Mouse (Mus musculus): Measurements from ENCODE around the gene Cntd1. TPM values are rescaled to one million over a fixed set of nuclear protein-coding genes. Genes with fewer than 3 reads are reported as not detected.

The Cntd1 gene
- polyA plus RNA-seq, 1 experiment from 2014 or later, result 2.0 TPM

DNA sequence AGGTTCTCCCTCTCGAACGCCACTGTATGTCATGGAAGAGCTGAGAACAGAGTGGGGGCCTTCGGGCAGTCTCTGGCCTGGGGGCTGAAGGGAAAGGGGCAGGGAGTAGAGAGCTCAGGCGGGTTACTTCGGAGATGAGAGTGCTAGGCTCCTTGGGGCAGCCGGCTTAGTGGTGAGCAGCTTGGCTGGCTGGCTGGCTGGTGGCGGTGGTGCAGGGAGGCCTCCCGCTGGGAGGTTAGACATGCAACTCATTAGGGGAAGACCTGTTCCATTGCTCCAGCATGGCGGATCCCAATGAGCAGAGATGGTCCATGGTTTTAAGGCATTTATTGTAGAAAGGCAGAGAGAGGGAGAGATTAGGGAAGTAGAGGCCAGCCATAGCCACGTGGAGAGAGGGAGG is 55.2 kb downstream of the Cntd1 start:
- TF ChIP-seq CTCF (IDR thresholded peaks at IDR 0.05; ENCODE audit: low read depth), result no peak
- H3K4me3 ChIP-seq (replicated peaks; ENCODE audit: low read depth, low read length), result 0 out of 2 replicates have a peak overlapping the region, but pooled peaks have one; percentile 4
- H3K27me3 ChIP-seq (ENCODE audit: insufficient read depth, low read length), result no peaks in the 10 kb centered on the region
- H3K4me2 ChIP-seq (ENCODE audit: low read length), result peak overlapping the region; percentile 28; the same call in 1 of the 2 replicates
- H3K27ac ChIP-seq, result no peak overlapping the region
- no peaks in the 10 kb centered on the region for H3K9me3 ChIP-seq (replicated peaks; ENCODE audit: low read length)
- no peaks in the 10 kb centered on the region for H3K36me3 ChIP-seq (ENCODE audit: insufficient read depth, low read length)
- no peak overlapping the region for H3K9ac ChIP-seq (ENCODE audit: low read depth, low read length)
- ATAC-seq (replicated peaks; ENCODE audit: low FRiP score, low read depth), result no peak
- 50% methylated on average over 10 of the region's 10 CpGs for WGBS
- DNase-seq (ENCODE audit: low spot score), result no peak
- peaks cover 12% of the 10 kb centered on the region; the same call in 1 of the 2 replicates for H3K4me1 ChIP-seq (replicated peaks; ENCODE audit: insufficient read depth, low read length)

- Histone ChIP-seq H3K4me2 (ENCODE audit: low read length) (peak overlapping the region; percentile 28; the same call in 1 of the 2 replicates), H3K27ac (no peak overlapping the region), H3K9ac (ENCODE audit: low read depth, low read length) (no peak overlapping the region), H3K27me3 (ENCODE audit: insufficient read depth, low read length) (no peaks in the 10 kb centered on the region), H3K36me3 (ENCODE audit: insufficient read depth, low read length) (no peaks in the 10 kb centered on the region), H3K4me1 (replicated peaks; ENCODE audit: insufficient read depth, low read length) (peaks cover 12% of the 10 kb centered on the region; the same call in 1 of the 2 replicates), H3K4me3 (replicated peaks; ENCODE audit: low read depth, low read length) (no peak overlapping the region), H3K9me3 (replicated peaks; ENCODE audit: low read length) (no peaks in the 10 kb centered on the region)
- no peak for TF ChIP-seq CTCF (IDR thresholded peaks at IDR 0.05; ENCODE audit: low read depth)
- ATAC-seq (replicated peaks; ENCODE audit: low FRiP score, low read depth) (no peak), DNase-seq (ENCODE audit: low spot score) (no peak)
- 14% methylated on average over 6 of the region's 6 CpGs for WGBS
These were observed 55.7 kb downstream of the Cntd1 start for GRCm38 (mm10) chr11:101334516-101334915.

GRCm38 (mm10) chr11:101335685-101336084 is 56.9 kb downstream of the Cntd1 start:
- DNase-seq (ENCODE audit: low spot score), result no peak

DNA sequence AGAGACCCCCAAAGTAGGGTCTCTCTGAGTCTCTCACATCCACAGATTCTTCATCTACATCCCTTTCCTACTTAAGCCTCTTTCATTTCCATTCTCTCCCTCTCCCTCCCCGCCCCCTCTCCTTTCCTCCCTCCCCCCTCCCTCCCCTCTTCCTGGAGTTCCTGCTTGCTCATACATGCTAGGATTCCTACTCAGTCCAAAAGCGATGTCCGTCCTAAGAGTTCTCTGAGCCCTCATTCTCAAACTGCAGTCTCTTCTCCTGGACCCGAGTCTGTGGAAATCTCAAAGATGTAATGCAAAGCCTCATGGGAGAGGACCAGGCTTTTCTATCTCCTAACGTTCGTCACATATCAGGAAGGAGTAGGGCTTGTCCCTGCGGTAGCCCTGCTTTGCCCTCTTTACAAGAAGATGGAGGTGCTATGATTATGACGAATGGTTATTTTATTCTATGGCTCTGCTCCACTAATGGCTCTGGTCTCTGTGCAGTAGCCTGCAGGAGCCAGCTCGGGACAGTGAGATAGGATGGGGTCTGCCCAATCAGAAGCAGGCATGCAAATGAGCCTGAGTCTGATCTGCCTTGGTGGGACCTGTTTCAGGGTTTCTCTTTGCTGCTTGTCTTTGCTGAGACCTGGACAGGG is 59.4 kb downstream of the Cntd1 start:
- Histone ChIP-seq H3K27me3 (ENCODE audit: insufficient read depth, low read length) (no peaks in the 10 kb centered on the region), H3K4me2 (ENCODE audit: low read length) (peak overlapping the region; percentile 50), H3K36me3 (ENCODE audit: insufficient read depth, low read length) (no peaks in the 10 kb centered on the region), H3K9ac (ENCODE audit: low read depth, low read length) (no peak overlapping the region), H3K27ac (peak overlapping the region; percentile 44), H3K4me3 (replicated peaks; ENCODE audit: low read depth, low read length) (0 out of 2 replicates have a peak overlapping the region, but pooled peaks have one; percentile 7), H3K9me3 (replicated peaks; ENCODE audit: low read length) (no peaks in the 10 kb centered on the region), H3K4me1 (replicated peaks; ENCODE audit: insufficient read depth, low read length) (peaks cover 9% of the 10 kb centered on the region; the same call in 1 of the 2 replicates)
- WGBS, result 4% methylated on average over 9 of the region's 9 CpGs
- DNase-seq (ENCODE audit: low spot score) (peak; percentile 86), ATAC-seq (replicated peaks; ENCODE audit: low FRiP score, low read depth) (peak; percentile 77)
- TF ChIP-seq CTCF (IDR thresholded peaks at IDR 0.05; ENCODE audit: low read depth), result no peak

More at GRCm38 (mm10) chr11:101335685-101336084, 56.9 kb downstream of the Cntd1 start:
- no peak overlapping the region for H3K4me3 ChIP-seq (replicated peaks; ENCODE audit: low read depth, low read length)
- no peak overlapping the region for H3K27ac ChIP-seq
- WGBS, result 85% methylated on average over 9 of the region's 9 CpGs
- peak; percentile 42 for TF ChIP-seq CTCF (IDR thresholded peaks at IDR 0.05; ENCODE audit: low read depth)
- H3K36me3 ChIP-seq (ENCODE audit: insufficient read depth, low read length), result no peaks in the 10 kb centered on the region
- H3K9ac ChIP-seq (ENCODE audit: low read depth, low read length), result no peak overlapping the region
- no peak overlapping the region for H3K4me2 ChIP-seq (ENCODE audit: low read length)
- peaks cover 10% of the 10 kb centered on the region; the same call in 1 of the 2 replicates for H3K4me1 ChIP-seq (replicated peaks; ENCODE audit: insufficient read depth, low read length)
- H3K9me3 ChIP-seq (replicated peaks; ENCODE audit: low read length), result no peaks in the 10 kb centered on the region
- ATAC-seq (replicated peaks; ENCODE audit: low FRiP score, low read depth), result no peak
- H3K27me3 ChIP-seq (ENCODE audit: insufficient read depth, low read length), result no peaks in the 10 kb centered on the region

Other genes starting within 250 kb of the Cntd1 start
- 26.5 and 28.0 TPM in 2 replicates for gene Naglu, start 209.0 kb upstream of the Cntd1 start, polyA plus RNA-seq (2015; fragmentation: Nextera tagmentation; extraction: Ambion mirVana)
- 0.13 and 0.42 TPM in 2 replicates for gene Hsd17b1, start 200.6 kb upstream of the Cntd1 start, polyA plus RNA-seq (2015; fragmentation: Nextera tagmentation; extraction: Ambion mirVana)
- gene Coasy, start 196.4 kb upstream of the Cntd1 start, polyA plus RNA-seq (2015; fragmentation: Nextera tagmentation; extraction: Ambion mirVana), result 55.3 and 55.9 TPM in 2 replicates
- 45.7 and 46.0 TPM in 2 replicates for gene Mlx, start 191.7 kb upstream of the Cntd1 start, polyA plus RNA-seq (2015; fragmentation: Nextera tagmentation; extraction: Ambion mirVana)
- gene Psmc3ip, start 183.6 kb upstream of the Cntd1 start, polyA plus RNA-seq (2015; fragmentation: Nextera tagmentation; extraction: Ambion mirVana), result 23.2 and 26.4 TPM in 2 replicates
- 23.2 and 23.7 TPM in 2 replicates for gene Retreg3, start 159.1 kb upstream of the Cntd1 start, polyA plus RNA-seq (2015; fragmentation: Nextera tagmentation; extraction: Ambion mirVana)
- gene Tubg1, start 159.1 kb upstream of the Cntd1 start, polyA plus RNA-seq (2015; fragmentation: Nextera tagmentation; extraction: Ambion mirVana), result 48.4 and 56.7 TPM in 2 replicates
- gene Tubg2, start 123.1 kb upstream of the Cntd1 start, polyA plus RNA-seq (2015; fragmentation: Nextera tagmentation; extraction: Ambion mirVana), result 4.3 and 4.9 TPM in 2 replicates
- 0.75 and 0.78 TPM in 2 replicates for gene Cntnap1, start 108.5 kb upstream of the Cntd1 start, polyA plus RNA-seq (2015; fragmentation: Nextera tagmentation; extraction: Ambion mirVana)
- 14.1 and 16.6 TPM in 2 replicates for gene Plekhh3, start 107.7 kb upstream of the Cntd1 start, polyA plus RNA-seq (2015; fragmentation: Nextera tagmentation; extraction: Ambion mirVana)
- gene Ccr10, start 103.6 kb upstream of the Cntd1 start, polyA plus RNA-seq (2015; fragmentation: Nextera tagmentation; extraction: Ambion mirVana), result 0.36 and 0.45 TPM in 2 replicates
- 18.6 and 20.3 TPM in 2 replicates for gene Ezh1, start 52.5 kb upstream of the Cntd1 start, polyA plus RNA-seq (2015; fragmentation: Nextera tagmentation; extraction: Ambion mirVana)
- 242 and 247 TPM in 2 replicates for gene Ramp2, start 33.0 kb upstream of the Cntd1 start, polyA plus RNA-seq (2015; fragmentation: Nextera tagmentation; extraction: Ambion mirVana)
- gene Vps25, start 25.3 kb upstream of the Cntd1 start, polyA plus RNA-seq (2015; fragmentation: Nextera tagmentation; extraction: Ambion mirVana), result 179 and 180 TPM in 2 replicates
- gene Wnk4, start 18.4 kb upstream of the Cntd1 start, polyA plus RNA-seq (2015; fragmentation: Nextera tagmentation; extraction: Ambion mirVana), result 47.0 and 48.8 TPM in 2 replicates
- gene Coa3, start 102 bp downstream of the Cntd1 start, polyA plus RNA-seq (2015; fragmentation: Nextera tagmentation; extraction: Ambion mirVana), result 209 and 211 TPM in 2 replicates
- gene Becn1, start 23.3 kb downstream of the Cntd1 start, polyA plus RNA-seq (2015; fragmentation: Nextera tagmentation; extraction: Ambion mirVana), result 156 and 165 TPM in 2 replicates
- gene Psme3, start 37.2 kb downstream of the Cntd1 start, polyA plus RNA-seq (2015; fragmentation: Nextera tagmentation; extraction: Ambion mirVana), result 102 and 104 TPM in 2 replicates
- 0.37 and 0.58 TPM in 2 replicates for gene Aoc2, start 46.1 kb downstream of the Cntd1 start, polyA plus RNA-seq (2015; fragmentation: Nextera tagmentation; extraction: Ambion mirVana)
- gene Aoc3, start 51.6 kb downstream of the Cntd1 start, polyA plus RNA-seq (2015; fragmentation: Nextera tagmentation; extraction: Ambion mirVana), result 1.8 and 2.0 TPM in 2 replicates
- 23.2 and 37.0 TPM in 2 replicates for gene G6pc, start 88.5 kb downstream of the Cntd1 start, polyA plus RNA-seq (2015; fragmentation: Nextera tagmentation; extraction: Ambion mirVana)
- 58.4 and 66.0 TPM in 2 replicates for gene Aarsd1, start 138.6 kb downstream of the Cntd1 start, polyA plus RNA-seq (2015; fragmentation: Nextera tagmentation; extraction: Ambion mirVana)
- gene Gm27029, start 145.8 kb downstream of the Cntd1 start, polyA plus RNA-seq (2015; fragmentation: Nextera tagmentation; extraction: Ambion mirVana), result 4.0 and 4.5 TPM in 2 replicates
- 17.9 and 19.6 TPM in 2 replicates for gene Rundc1, start 146.1 kb downstream of the Cntd1 start, polyA plus RNA-seq (2015; fragmentation: Nextera tagmentation; extraction: Ambion mirVana)
- 8.7 and 11.5 TPM in 2 replicates for gene Ptges3l, start 146.3 kb downstream of the Cntd1 start, polyA plus RNA-seq (2015; fragmentation: Nextera tagmentation; extraction: Ambion mirVana)
- gene Rpl27, start 163.3 kb downstream of the Cntd1 start, polyA plus RNA-seq (2015; fragmentation: Nextera tagmentation; extraction: Ambion mirVana), result 396 and 448 TPM in 2 replicates
- gene Ifi35, start 169.4 kb downstream of the Cntd1 start, polyA plus RNA-seq (2015; fragmentation: Nextera tagmentation; extraction: Ambion mirVana), result 30.0 and 30.8 TPM in 2 replicates
- gene Rnd2, start 186.0 kb downstream of the Cntd1 start, polyA plus RNA-seq (2015; fragmentation: Nextera tagmentation; extraction: Ambion mirVana), result 10.3 and 11.1 TPM in 2 replicates
- gene Vat1, start 187.2 kb downstream of the Cntd1 start, polyA plus RNA-seq (2015; fragmentation: Nextera tagmentation; extraction: Ambion mirVana), result 37.7 and 38.6 TPM in 2 replicates

All from kidney, postnatal 0 days (tissue).